Mouse (Mus musculus): Measurements from ENCODE around the gene Adgrf1. TPM values are rescaled to one million over a fixed set of nuclear protein-coding genes. Genes with fewer than 3 reads are reported as not detected.

The Adgrf1 gene
- polyA plus RNA-seq (2015; fragmentation: Nextera tagmentation; extraction: Ambion mirVana) = not detected in 2 replicates

GRCm38 (mm10) chr17:43270161-43270560, at the start of gene Adgrf1:
TSS of gene Adgrf1 (plus strand) at chr17:43270329.
- Histone ChIP-seq H3K36me3 (no peaks in the 10 kb centered on the region), H3K4me1 (no peaks in the 10 kb centered on the region), H3K27ac (no peak within 1 kb of the TSS), H3K27me3 (no peaks in the 10 kb centered on the region), H3K4me3 (no peak within 1 kb of the TSS), H3K9ac (no peak within 1 kb of the TSS), H3K9me3 (peaks cover 3% of the 10 kb centered on the region; the same call in 1 of the 2 replicates), H3K4me2 (no peak within 1 kb of the TSS)
- no peak for ATAC-seq (ENCODE audit: insufficient number of reproducible peaks, insufficient read depth, low FRiP score, low TSS enrichment, low read depth)
- 69% methylated on average over 6 of the region's 6 CpGs for WGBS

GRCm38 (mm10) chr17:43226101-43226500, 44.0 kb upstream of the Adgrf1 start:
- Histone ChIP-seq H3K4me2 (no peak overlapping the region), H3K4me1 (peaks cover 6% of the 10 kb centered on the region; the same call in 1 of the 2 replicates), H3K36me3 (no peaks in the 10 kb centered on the region), H3K27me3 (no peaks in the 10 kb centered on the region; the same call in 1 of the 2 replicates), H3K9ac (no peak overlapping the region), H3K9me3 (no peaks in the 10 kb centered on the region), H3K4me3 (no peak overlapping the region), H3K27ac (no peak overlapping the region)
- no peak for ATAC-seq (ENCODE audit: insufficient number of reproducible peaks, insufficient read depth, low FRiP score, low TSS enrichment, low read depth)
- WGBS = 89% methylated on average over 6 of the region's 6 CpGs

GRCm38 (mm10) chr17:43229621-43230513, 40.3 kb upstream of the Adgrf1 start:
- H3K27me3 ChIP-seq = no peaks in the 10 kb centered on the region; the same call in 1 of the 2 replicates
- no peak overlapping the region for H3K27ac ChIP-seq
- 0 out of 2 replicates have a peak, but pooled peaks have one; percentile 26 for ATAC-seq (ENCODE audit: insufficient number of reproducible peaks, insufficient read depth, low FRiP score, low TSS enrichment, low read depth)
- no peak overlapping the region for H3K4me3 ChIP-seq
- H3K4me1 ChIP-seq = peaks cover 13% of the 10 kb centered on the region
- no peak overlapping the region for H3K9ac ChIP-seq
- 42% methylated on average over 12 of the region's 12 CpGs for WGBS
- H3K9me3 ChIP-seq = no peaks in the 10 kb centered on the region
- H3K36me3 ChIP-seq = no peaks in the 10 kb centered on the region
- H3K4me2 ChIP-seq = peak overlapping the region; percentile 39

GRCm38 (mm10) chr17:43230821-43231220, 39.3 kb upstream of the Adgrf1 start:
- H3K9ac ChIP-seq = no peak overlapping the region
- H3K27ac ChIP-seq = no peak overlapping the region
- H3K4me1 ChIP-seq = peaks cover 13% of the 10 kb centered on the region
- no peaks in the 10 kb centered on the region for H3K9me3 ChIP-seq
- ATAC-seq (ENCODE audit: insufficient number of reproducible peaks, insufficient read depth, low FRiP score, low TSS enrichment, low read depth) = no peak
- 79% methylated on average over 7 of the region's 7 CpGs for WGBS
- H3K36me3 ChIP-seq = no peaks in the 10 kb centered on the region
- no peak overlapping the region for H3K4me2 ChIP-seq
- no peaks in the 10 kb centered on the region; the same call in 1 of the 2 replicates for H3K27me3 ChIP-seq
- H3K4me3 ChIP-seq = no peak overlapping the region

GRCm38 (mm10) chr17:43232769-43233168, 37.4 kb upstream of the Adgrf1 start:
- H3K9ac ChIP-seq = no peak overlapping the region
- H3K9me3 ChIP-seq = no peaks in the 10 kb centered on the region
- no peaks in the 10 kb centered on the region; the same call in 1 of the 2 replicates for H3K27me3 ChIP-seq
- no peaks in the 10 kb centered on the region for H3K36me3 ChIP-seq
- H3K4me1 ChIP-seq = peaks cover 13% of the 10 kb centered on the region
- no peak for ATAC-seq (ENCODE audit: insufficient number of reproducible peaks, insufficient read depth, low FRiP score, low TSS enrichment, low read depth)
- 40% methylated on average over 6 of the region's 6 CpGs for WGBS
- no peak overlapping the region for H3K4me3 ChIP-seq
- H3K27ac ChIP-seq = no peak overlapping the region
- peak overlapping the region; percentile 14; the same call in 1 of the 2 replicates for H3K4me2 ChIP-seq

GRCm38 (mm10) chr17:43236656-43237250, 33.4 kb upstream of the Adgrf1 start:
- Histone ChIP-seq H3K27me3 (no peaks in the 10 kb centered on the region), H3K36me3 (no peaks in the 10 kb centered on the region), H3K4me3 (no peak overlapping the region), H3K9me3 (no peaks in the 10 kb centered on the region), H3K9ac (no peak overlapping the region), H3K4me1 (peaks cover 15% of the 10 kb centered on the region), H3K4me2 (no peak overlapping the region), H3K27ac (no peak overlapping the region)
- 80% methylated on average over 14 of the region's 14 CpGs for WGBS
- ATAC-seq (ENCODE audit: insufficient number of reproducible peaks, insufficient read depth, low FRiP score, low TSS enrichment, low read depth) = no peak

- Histone ChIP-seq H3K4me1 (peaks cover 8% of the 10 kb centered on the region), H3K36me3 (no peaks in the 10 kb centered on the region), H3K9ac (no peak overlapping the region), H3K9me3 (no peaks in the 10 kb centered on the region), H3K27ac (no peak overlapping the region), H3K4me3 (no peak overlapping the region), H3K4me2 (no peak overlapping the region), H3K27me3 (no peaks in the 10 kb centered on the region)
- ATAC-seq (ENCODE audit: insufficient number of reproducible peaks, insufficient read depth, low FRiP score, low TSS enrichment, low read depth) = no peak
- 70% methylated on average over 6 of the region's 6 CpGs for WGBS
Measured at GRCm38 (mm10) chr17:43239035-43239434, 31.1 kb upstream of the Adgrf1 start.

GRCm38 (mm10) chr17:43241134-43241533, 29.0 kb upstream of the Adgrf1 start:
- Histone ChIP-seq H3K4me2 (no peak overlapping the region), H3K27ac (no peak overlapping the region), H3K4me1 (peaks cover 8% of the 10 kb centered on the region), H3K27me3 (no peaks in the 10 kb centered on the region), H3K36me3 (no peaks in the 10 kb centered on the region), H3K9me3 (no peaks in the 10 kb centered on the region), H3K4me3 (no peak overlapping the region), H3K9ac (no peak overlapping the region)
- ATAC-seq (ENCODE audit: insufficient number of reproducible peaks, insufficient read depth, low FRiP score, low TSS enrichment, low read depth) = no peak
- WGBS = 42% methylated on average over 10 of the region's 10 CpGs

GRCm38 (mm10) chr17:43242609-43243008, 27.5 kb upstream of the Adgrf1 start:
- ATAC-seq (ENCODE audit: insufficient number of reproducible peaks, insufficient read depth, low FRiP score, low TSS enrichment, low read depth) = no peak
- Histone ChIP-seq H3K9me3 (no peaks in the 10 kb centered on the region), H3K27me3 (no peaks in the 10 kb centered on the region), H3K27ac (no peak overlapping the region), H3K4me1 (peaks cover 8% of the 10 kb centered on the region), H3K4me3 (no peak overlapping the region), H3K36me3 (no peaks in the 10 kb centered on the region), H3K9ac (no peak overlapping the region), H3K4me2 (no peak overlapping the region)
- WGBS = 71% methylated on average over 3 of the region's 3 CpGs

- no peaks in the 10 kb centered on the region for H3K36me3 ChIP-seq
- WGBS = 85% methylated on average over 6 of the region's 6 CpGs
- H3K9ac ChIP-seq = no peak overlapping the region
- no peaks in the 10 kb centered on the region for H3K27me3 ChIP-seq
- no peaks in the 10 kb centered on the region for H3K9me3 ChIP-seq
- H3K4me3 ChIP-seq = no peak overlapping the region
- H3K4me1 ChIP-seq = peaks cover 10% of the 10 kb centered on the region
- H3K4me2 ChIP-seq = no peak overlapping the region
- ATAC-seq (ENCODE audit: insufficient number of reproducible peaks, insufficient read depth, low FRiP score, low TSS enrichment, low read depth) = no peak
- no peak overlapping the region for H3K27ac ChIP-seq
Measured at GRCm38 (mm10) chr17:43245364-43245763, 24.8 kb upstream of the Adgrf1 start.

GRCm38 (mm10) chr17:43247245-43247644, 22.9 kb upstream of the Adgrf1 start:
- Histone ChIP-seq H3K4me3 (no peak overlapping the region), H3K4me1 (peaks cover 15% of the 10 kb centered on the region), H3K27ac (no peak overlapping the region), H3K27me3 (no peaks in the 10 kb centered on the region), H3K36me3 (no peaks in the 10 kb centered on the region), H3K4me2 (no peak overlapping the region), H3K9me3 (no peaks in the 10 kb centered on the region), H3K9ac (no peak overlapping the region)
- ATAC-seq (ENCODE audit: insufficient number of reproducible peaks, insufficient read depth, low FRiP score, low TSS enrichment, low read depth) = no peak
- 89% methylated on average over 3 of the region's 3 CpGs for WGBS

GRCm38 (mm10) chr17:43249645-43250044, 20.5 kb upstream of the Adgrf1 start:
- no peak for ATAC-seq (ENCODE audit: insufficient number of reproducible peaks, insufficient read depth, low FRiP score, low TSS enrichment, low read depth)
- 61% methylated on average over 3 of the region's 3 CpGs for WGBS
- Histone ChIP-seq H3K27me3 (no peaks in the 10 kb centered on the region), H3K27ac (no peak overlapping the region), H3K36me3 (no peaks in the 10 kb centered on the region), H3K9ac (no peak overlapping the region), H3K4me2 (no peak overlapping the region), H3K4me1 (peaks cover 27% of the 10 kb centered on the region), H3K4me3 (no peak overlapping the region), H3K9me3 (no peaks in the 10 kb centered on the region)
